Mouse (Mus musculus) R1 (cell line): ENCODE results near the gene Rps26.
"Not testable (repeated sequence)": the region's sequence is repeated elsewhere in the genome, so short reads cannot be mapped to it uniquely, and the experiment has no call there.

ENCODE experiments used
- DNase-seq: peaks from one replicate; pipeline ENCODE4 v3.0.0-alpha.2; 2018; ENCODE audit warnings: low read depth, low spot score

The Rps26 gene

GRCm38 (mm10) chr10:128641871-128642270 lies 15.3 kb upstream of the Rps26 start:
- DNase-seq, result peak; percentile 46

- peak; percentile 48 for DNase-seq
Observed at GRCm38 (mm10) chr10:128640891-128641290, 14.3 kb upstream of the Rps26 start.

GRCm38 (mm10) chr10:128639999-128640398 lies 13.5 kb upstream of the Rps26 start:
- DNase-seq, result no peak

- peak; percentile 72 for DNase-seq
Observed at GRCm38 (mm10) chr10:128637011-128637410, 10.5 kb upstream of the Rps26 start.

GRCm38 (mm10) chr10:128636561-128636960 lies 10.0 kb upstream of the Rps26 start:
- no peak for DNase-seq

GRCm38 (mm10) chr10:128635697-128636096 lies 9.2 kb upstream of the Rps26 start:
- DNase-seq, result no peak

GRCm38 (mm10) chr10:128631571-128631970 lies 5.0 kb upstream of the Rps26 start:
- peak; percentile 83 for DNase-seq

GRCm38 (mm10) chr10:128630306-128630705 lies 3.8 kb upstream of the Rps26 start:
- DNase-seq, result not testable (repeated sequence)

GRCm38 (mm10) chr10:128629746-128630145 lies 3.2 kb upstream of the Rps26 start:
- no peak for DNase-seq

- DNase-seq, result no peak
Observed at GRCm38 (mm10) chr10:128627398-128628317, 1.1 kb upstream of the Rps26 start.

- peak; percentile 80 for DNase-seq
Observed at GRCm38 (mm10) chr10:128625287-128625894, 1.2 kb downstream of the Rps26 start.

- DNase-seq, result not testable (repeated sequence)
Observed at GRCm38 (mm10) chr10:128623106-128623613, 3.4 kb downstream of the Rps26 start.

- no peak for DNase-seq
Observed at GRCm38 (mm10) chr10:128622702-128623101, 3.8 kb downstream of the Rps26 start.

- DNase-seq, result no peak
Observed at GRCm38 (mm10) chr10:128621986-128622520, 4.5 kb downstream of the Rps26 start.

- DNase-seq, result no peak
Observed at GRCm38 (mm10) chr10:128620241-128620640, 6.3 kb downstream of the Rps26 start.

GRCm38 (mm10) chr10:128619148-128619547 lies 7.4 kb downstream of the Rps26 start:
- not testable (repeated sequence) for DNase-seq

- no peak for DNase-seq
Observed at GRCm38 (mm10) chr10:128618570-128618969, 8.0 kb downstream of the Rps26 start.

GRCm38 (mm10) chr10:128615798-128616448 lies 10.6 kb downstream of the Rps26 start:
- not testable (repeated sequence) for DNase-seq

- no peak for DNase-seq
Observed at GRCm38 (mm10) chr10:128614934-128615333, 11.6 kb downstream of the Rps26 start.

GRCm38 (mm10) chr10:128613820-128614219 lies 12.7 kb downstream of the Rps26 start:
- not testable (repeated sequence) for DNase-seq

GRCm38 (mm10) chr10:128613154-128613440 lies 13.4 kb downstream of the Rps26 start:
- DNase-seq, result no peak
